Mouse (Mus musculus) spleen, postnatal 4 days (tissue): ENCODE data around the gene Pogz.
"Not testable (repeated sequence)": the region's sequence is repeated elsewhere in the genome, so short reads cannot be mapped to it uniquely, and the experiment has no call there.

Experiments used
- DNase-seq, 2 experiments: peaks; one replicate each; pipeline ENCODE4 v3.0.0; 2022; ENCODE audit warnings: low spot score in 2 of 2

Gene Pogz

GRCm38 (mm10) chr3:94915903-94916741, 78.8 kb downstream of the Pogz start:
- DNase-seq: no peak

GRCm38 (mm10) chr3:94917816-94918361, 80.5 kb downstream of the Pogz start:
- DNase-seq: peak; percentile 66 to 77

GRCm38 (mm10) chr3:94918845-94919244, 81.5 kb downstream of the Pogz start:
- DNase-seq: no peak

- DNase-seq: no peak
Observed at GRCm38 (mm10) chr3:94921104-94921503, 83.7 kb downstream of the Pogz start.

DNA sequence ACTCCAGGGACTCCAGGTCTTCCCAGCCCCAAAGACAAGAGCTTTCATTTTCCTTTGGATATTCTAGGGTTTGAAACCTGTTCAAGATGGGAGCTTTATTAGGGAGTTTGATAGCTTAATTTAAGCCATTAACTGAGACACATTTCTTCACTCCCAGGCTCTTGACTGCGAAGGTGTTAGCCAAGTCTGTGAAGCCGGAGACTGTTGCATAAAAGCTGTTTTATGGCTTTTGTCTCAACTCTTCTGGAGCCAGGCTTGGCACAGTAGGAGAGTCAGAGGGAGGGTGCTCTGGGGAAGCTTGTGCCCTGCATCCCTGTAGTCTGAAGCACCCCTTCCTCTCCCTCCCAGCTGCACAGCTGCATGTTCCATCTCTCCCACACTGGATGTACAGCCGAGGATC, 85.0 kb downstream of the Pogz start:
- no peak for DNase-seq

DNA sequence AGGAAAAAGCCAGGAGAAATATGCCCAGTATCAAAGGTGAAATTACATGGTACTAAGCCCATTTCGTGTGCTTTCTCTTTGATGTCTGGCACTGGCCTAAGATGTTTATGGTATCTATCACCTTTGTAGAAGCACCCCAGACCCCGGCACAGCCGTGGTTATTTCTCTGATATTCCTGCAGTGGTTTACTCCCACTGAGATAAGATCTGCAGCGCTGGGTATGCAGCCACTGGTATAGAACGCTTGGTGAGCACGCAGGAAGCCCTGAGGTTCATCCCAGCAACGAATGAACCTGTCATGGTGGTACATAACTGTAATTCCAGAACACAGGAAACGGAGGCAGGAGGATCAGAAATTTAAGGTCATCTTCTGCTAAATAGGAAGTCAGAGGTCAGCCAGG, 87.3 kb downstream of the Pogz start:
- no peak for DNase-seq

GRCm38 (mm10) chr3:94926301-94926736, 89.0 kb downstream of the Pogz start:
- not testable (repeated sequence) for DNase-seq

DNA sequence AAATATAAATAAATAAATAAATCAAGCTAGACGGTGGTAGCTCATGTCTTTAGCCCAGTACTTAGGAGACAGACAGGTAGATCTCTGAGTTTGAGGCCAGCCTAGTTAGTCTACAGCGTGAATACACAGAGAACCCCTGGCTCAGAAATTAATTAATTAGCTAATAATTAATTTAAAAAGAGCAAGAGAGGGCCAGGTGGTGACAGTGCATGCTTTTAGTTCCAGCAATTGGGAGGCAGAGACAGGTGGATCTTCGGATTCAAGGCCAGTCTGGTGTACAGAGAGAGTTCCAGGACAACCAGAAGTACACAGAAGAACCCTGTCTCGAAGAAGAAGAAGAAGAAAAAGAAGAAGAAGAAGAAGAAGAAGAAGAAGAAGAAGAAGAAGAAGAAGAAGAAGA, 91.6 kb downstream of the Pogz start:
- not testable (repeated sequence) for DNase-seq

GRCm38 (mm10) chr3:94930386-94931266, 93.3 kb downstream of the Pogz start:
- DNase-seq: not testable (repeated sequence)

- not testable (repeated sequence) for DNase-seq
Observed at GRCm38 (mm10) chr3:94931427-94932082, 94.2 kb downstream of the Pogz start.
